Mouse (Mus musculus): ENCODE results near the gene Inhbc.

DNA sequence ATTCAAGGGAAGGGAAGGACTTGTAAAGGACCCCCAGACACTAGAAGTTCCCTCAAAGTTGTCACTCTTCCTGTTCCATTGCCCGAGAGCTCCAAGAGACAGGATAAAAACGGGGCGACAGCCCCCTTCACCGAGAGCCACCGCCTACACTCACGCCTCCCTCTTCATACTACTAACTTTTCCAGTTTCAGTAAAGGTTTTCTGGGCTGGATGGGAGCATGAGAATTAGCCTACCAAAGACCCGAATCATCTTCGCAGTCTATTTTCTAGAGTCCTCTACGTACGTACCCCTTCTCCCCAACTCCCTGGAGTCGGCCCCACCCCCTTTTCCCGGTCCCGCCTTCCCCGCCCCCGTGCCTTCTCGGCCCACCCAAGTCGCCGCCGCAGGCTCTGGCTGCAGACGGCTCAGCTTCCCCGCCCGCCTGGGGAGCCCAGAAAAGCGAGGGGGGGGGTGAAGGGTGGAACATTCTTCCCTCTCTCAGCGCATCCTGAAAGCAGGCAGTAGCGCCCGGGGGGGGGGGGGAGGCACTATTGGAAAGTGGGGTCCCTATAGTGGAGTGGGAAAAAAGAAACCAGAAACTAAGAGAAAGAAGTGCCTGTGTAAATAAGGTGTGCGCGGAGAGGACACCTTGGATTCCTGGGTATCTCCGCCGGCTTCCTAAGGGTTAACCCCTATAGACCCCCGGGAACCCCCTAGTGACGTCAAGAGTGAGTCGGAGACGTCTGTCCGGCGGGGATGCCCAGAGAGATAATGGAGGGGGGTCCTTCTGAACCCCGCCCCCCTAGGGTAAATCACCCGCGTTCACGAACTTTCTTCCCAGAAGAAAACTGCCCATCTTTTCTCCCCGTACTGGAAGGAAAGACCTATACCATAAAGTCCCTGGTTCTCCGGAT, 30.3 kb downstream of the Inhbc start:
- TF ChIP-seq CTCF (IDR thresholded peaks at IDR 0.05; ENCODE audit: extremely low read depth, insufficient read depth, insufficient read length, insufficient replicate concordance) (no peak), POLR2A (IDR thresholded peaks at IDR 0.05; ENCODE audit: low read depth, low read length) (no peak)
